Mouse (Mus musculus) stomach, postnatal 0 days (tissue): ENCODE measurements around the gene Ush2a. TPM values are rescaled to one million over a fixed set of nuclear protein-coding genes. Genes with fewer than 3 reads are reported as not detected.

Experiments
- ATAC-seq: fragments of 200-750 bp; cut with Nextera tagmentation; 2 replicates; pipeline ENCODE4 v1.8.0; 2017; ENCODE audit not compliant: low FRiP score, low TSS enrichment
- DNase-seq: peaks from one replicate; pipeline ENCODE4 v3.0.0-alpha.2; 2016; ENCODE audit warnings: low spot score
- H3K27ac ChIP-seq: fragments of 300-500 bp; sonication (generic); replicated peaks from 2 replicates; pipeline ENCODE4 v1.5.1; 2014; ENCODE audit warnings: mild to moderate bottlenecking, control low read depth
- H3K27me3 ChIP-seq: fragments of 300-500 bp; sonication (generic); 2 replicates; pipeline ENCODE4 v1.6.1; 2014; ENCODE audit warnings: low read length; ENCODE audit not compliant: control insufficient read depth, insufficient read depth
- H3K36me3 ChIP-seq: fragments of 300-500 bp; sonication (generic); 2 replicates; pipeline ENCODE4 v1.6.1; 2014; ENCODE audit warnings: low read length, mixed read lengths; ENCODE audit not compliant: control insufficient read depth, insufficient read depth
- H3K4me1 ChIP-seq: fragments of 300-500 bp; sonication (generic); replicated peaks from 2 replicates; pipeline ENCODE4 v1.6.1; 2014; ENCODE audit warnings: antibody characterized with exemption; ENCODE audit not compliant: control insufficient read depth, insufficient read depth
- H3K4me2 ChIP-seq: fragments of 300-500 bp; sonication (generic); replicated peaks from 2 replicates; pipeline ENCODE4 v1.6.1; 2014; ENCODE audit warnings: low read depth, mild to moderate bottlenecking, control low read depth, moderate library complexity
- H3K4me3 ChIP-seq: fragments of 300-500 bp; sonication (generic); 2 replicates; pipeline ENCODE4 v1.5.1; 2014; ENCODE audit warnings: low read depth, low read length, control low read depth
- H3K9ac ChIP-seq: fragments of 300-500 bp; sonication (generic); 2 replicates; pipeline ENCODE4 v1.6.1; 2014; ENCODE audit warnings: mild to moderate bottlenecking, low read length, control low read depth, mixed read lengths
- H3K9me3 ChIP-seq: fragments of 300-500 bp; sonication (generic); 2 replicates; pipeline ENCODE4 v1.6.1; 2016; ENCODE audit warnings: low read length; ENCODE audit not compliant: control insufficient read depth
- CTCF ChIP-seq: IDR thresholded peaks from 2 replicates; pipeline ENCODE4 v1.5.1; 2016; ENCODE audit warnings: antibody characterized with exemption, low read depth, mild to moderate bottlenecking, moderate library complexity
- EP300 ChIP-seq: optimal IDR thresholded peaks from 2 replicates; pipeline ENCODE3; 2016; ENCODE audit warnings: antibody characterized with exemption
- WGBS: fragments of 180-500 bp; shearing (Covaris S2); extraction: QIAGEN DNeasy Blood & Tissue Kit; methylation state at CpG from one replicate; pipeline ENCODE4 v1.1.7; 2014; 5-methylcytosine and 5-hydroxymethylcytosine counted together
- polyA plus RNA-seq: library from polyadenylated mRNA; unstranded; fragments of >200 nt; fragmentation: Nextera tagmentation; extraction: Ambion mirVana; gene quantifications from 2 replicates; pipeline ENCODE4 v1.2.1, GENCODE M21; 2015

Ush2a gene
- polyA plus RNA-seq, 1 experiment from 2014 or later = not detected

- H3K4me1 ChIP-seq = no peaks in the 10 kb centered on the region
- H3K27ac ChIP-seq = no peak overlapping the region
- no peak overlapping the region for H3K9ac ChIP-seq
- no peak overlapping the region for H3K4me3 ChIP-seq
- no peaks in the 10 kb centered on the region for H3K9me3 ChIP-seq
- no peak for ATAC-seq
- no peaks in the 10 kb centered on the region for H3K27me3 ChIP-seq
- WGBS = 73% methylated on average over 5 of the region's 5 CpGs
- H3K4me2 ChIP-seq = no peak overlapping the region
- no peak for TF ChIP-seq CTCF
- TF ChIP-seq EP300 = no peak
- DNase-seq = no peak
- no peaks in the 10 kb centered on the region for H3K36me3 ChIP-seq
These were observed 304.4 kb downstream of the Ush2a start for GRCm38 (mm10) chr1:188566229-188566628.

- TF ChIP-seq EP300 (no peak), CTCF (no peak)
- no peaks in the 10 kb centered on the region for H3K9me3 ChIP-seq
- H3K4me1 ChIP-seq = no peaks in the 10 kb centered on the region
- no peak for DNase-seq
- no peaks in the 10 kb centered on the region for H3K27me3 ChIP-seq
- H3K36me3 ChIP-seq = no peaks in the 10 kb centered on the region
- no peak overlapping the region for H3K4me2 ChIP-seq
- no peak overlapping the region for H3K4me3 ChIP-seq
- no peak overlapping the region for H3K9ac ChIP-seq
- WGBS = 66% methylated on average over 4 of the region's 4 CpGs
- no peak overlapping the region for H3K27ac ChIP-seq
- ATAC-seq = no peak
These were observed 305.7 kb downstream of the Ush2a start for GRCm38 (mm10) chr1:188567486-188567885.

GRCm38 (mm10) chr1:188568295-188568961 is 306.6 kb downstream of the Ush2a start:
- Histone ChIP-seq H3K9ac (no peak overlapping the region), H3K9me3 (no peaks in the 10 kb centered on the region), H3K36me3 (no peaks in the 10 kb centered on the region), H3K27ac (no peak overlapping the region), H3K4me1 (no peaks in the 10 kb centered on the region), H3K4me2 (no peak overlapping the region), H3K4me3 (no peak overlapping the region), H3K27me3 (no peaks in the 10 kb centered on the region)
- DNase-seq (no peak), ATAC-seq (no peak)
- no peak for TF ChIP-seq CTCF
- no peak for TF ChIP-seq EP300
- 85% methylated on average over 9 of the region's 9 CpGs for WGBS

- Histone ChIP-seq H3K4me1 (no peaks in the 10 kb centered on the region), H3K27me3 (no peaks in the 10 kb centered on the region), H3K9ac (no peak overlapping the region), H3K4me3 (no peak overlapping the region), H3K4me2 (no peak overlapping the region), H3K9me3 (no peaks in the 10 kb centered on the region), H3K36me3 (no peaks in the 10 kb centered on the region), H3K27ac (no peak overlapping the region)
- TF ChIP-seq EP300 = no peak
- TF ChIP-seq CTCF = no peak
- no peak for DNase-seq
- ATAC-seq = no peak
- 83% methylated on average over 8 of the region's 8 CpGs for WGBS
These were observed 314.5 kb downstream of the Ush2a start for GRCm38 (mm10) chr1:188576246-188576747.

- Histone ChIP-seq H3K27ac (no peak overlapping the region), H3K4me1 (no peaks in the 10 kb centered on the region), H3K9me3 (no peaks in the 10 kb centered on the region), H3K36me3 (no peaks in the 10 kb centered on the region), H3K27me3 (no peaks in the 10 kb centered on the region), H3K4me2 (no peak overlapping the region), H3K9ac (no peak overlapping the region), H3K4me3 (no peak overlapping the region)
- WGBS = 90% methylated on average over 4 of the region's 4 CpGs
- no peak for TF ChIP-seq EP300
- TF ChIP-seq CTCF = no peak
- DNase-seq (no peak), ATAC-seq (no peak)
These were observed 315.6 kb downstream of the Ush2a start for GRCm38 (mm10) chr1:188577376-188577775.

- 57% methylated on average over 4 of the region's 4 CpGs for WGBS
These were observed 319.3 kb downstream of the Ush2a start for GRCm38 (mm10) chr1:188581136-188581535.

More at GRCm38 (mm10) chr1:188581136-188581535, 319.3 kb downstream of the Ush2a start:
- H3K27me3 ChIP-seq = no peaks in the 10 kb centered on the region
- H3K4me2 ChIP-seq = no peak overlapping the region
- no peak overlapping the region for H3K27ac ChIP-seq
- H3K36me3 ChIP-seq = no peaks in the 10 kb centered on the region
- H3K9ac ChIP-seq = no peak overlapping the region
- H3K4me3 ChIP-seq = no peak overlapping the region
- no peak for DNase-seq
- TF ChIP-seq CTCF = no peak
- no peak for TF ChIP-seq EP300
- H3K9me3 ChIP-seq = no peaks in the 10 kb centered on the region
- H3K4me1 ChIP-seq = no peaks in the 10 kb centered on the region
- ATAC-seq = no peak
